Mouse (Mus musculus) lung, embryonic 15.5 days (tissue): ENCODE data around the gene Tox4. TPM values are rescaled to one million over a fixed set of nuclear protein-coding genes. Genes with fewer than 3 reads are reported as not detected.
A peak's percentile ranks its signal among the peaks of the same experiment; 100 is the strongest.

Experiments used
- ATAC-seq: fragments of 200-750 bp; cut with Nextera tagmentation; 2 replicates; pipeline ENCODE4 v1.8.0; 2017; ENCODE audit warnings: moderate number of reproducible peaks, borderline replicate concordance; ENCODE audit not compliant: low FRiP score, low TSS enrichment; ENCODE audit errors: extremely low read depth
- H3K27ac ChIP-seq: fragments of 300-500 bp; sonication (generic); 2 replicates; pipeline ENCODE4 v1.5.1; 2015; ENCODE audit warnings: moderate library complexity, mild to moderate bottlenecking, inconsistent platforms
- H3K27me3 ChIP-seq: fragments of 300-500 bp; sonication (generic); 2 replicates; pipeline ENCODE4 v1.6.1; 2015; ENCODE audit warnings: inconsistent platforms
- H3K36me3 ChIP-seq: fragments of 300-500 bp; sonication (generic); 2 replicates; pipeline ENCODE4 v1.6.1; 2015; ENCODE audit warnings: inconsistent platforms
- H3K4me1 ChIP-seq: fragments of 300-500 bp; sonication (generic); 2 replicates; pipeline ENCODE4 v1.6.1; 2015; ENCODE audit warnings: inconsistent platforms
- H3K4me2 ChIP-seq: fragments of 300-500 bp; sonication (generic); 2 replicates; pipeline ENCODE4 v1.6.1; 2015; ENCODE audit warnings: inconsistent platforms, mild to moderate bottlenecking, moderate library complexity
- H3K4me3 ChIP-seq: fragments of 300-500 bp; sonication (generic); 2 replicates; pipeline ENCODE4 v1.5.1; 2015; ENCODE audit warnings: mild to moderate bottlenecking, inconsistent platforms
- H3K9ac ChIP-seq: fragments of 300-500 bp; sonication (generic); 2 replicates; pipeline ENCODE4 v1.6.1; 2015; ENCODE audit warnings: inconsistent platforms
- H3K9me3 ChIP-seq: fragments of 300-500 bp; sonication (generic); 2 replicates; pipeline ENCODE4 v1.6.1; 2016; ENCODE audit warnings: inconsistent platforms
- whole genome bisulfite sequencing: fragments of 180-500 bp; shearing (Covaris S2); methylation state at CpG from one replicate; pipeline ENCODE4 v1.1.7; 2015; 5-methylcytosine and 5-hydroxymethylcytosine counted together
- polyA plus RNA-seq: library from polyadenylated mRNA; unstranded; fragments of >200 nt; fragmentation: Nextera tagmentation; extraction: Ambion mirVana; gene quantifications from 2 replicates; pipeline ENCODE4 v1.2.1, GENCODE M21; 2015

Gene Tox4
- polyA plus RNA-seq, 1 experiment from 2014 or later: 44.7 TPM

DNA sequence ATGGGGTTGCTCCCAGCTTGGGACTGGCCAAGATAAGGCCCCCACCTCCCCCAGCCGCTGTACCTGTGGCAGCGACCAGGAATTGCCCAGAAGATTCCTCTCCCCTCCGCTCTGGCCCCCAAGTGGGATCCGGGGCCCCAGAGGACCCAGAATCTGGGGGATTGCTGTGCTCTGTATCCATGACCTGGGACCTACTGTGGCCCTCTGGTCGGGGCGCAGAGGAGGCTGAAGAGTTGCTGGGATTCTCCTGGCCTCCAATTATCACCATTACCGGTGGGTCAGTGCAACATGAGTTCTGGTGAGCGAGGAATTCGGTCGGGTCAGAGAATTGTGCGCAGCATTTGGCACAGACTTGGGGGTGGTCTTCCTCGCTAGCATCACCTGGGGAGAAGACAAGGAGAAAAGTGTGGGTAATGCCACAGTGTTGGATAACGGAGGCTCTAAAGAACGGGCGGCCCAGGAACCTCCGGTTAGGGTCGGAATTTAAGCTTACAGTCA, 36.4 kb downstream of the Tox4 start:
- Histone ChIP-seq H3K9me3 (no peaks in the 10 kb centered on the region), H3K9ac (peak overlapping the region; percentile 87), H3K27ac (peak overlapping the region; percentile 89), H3K27me3 (no peaks in the 10 kb centered on the region), H3K36me3 (peaks cover 36% of the 10 kb centered on the region), H3K4me1 (peaks cover 45% of the 10 kb centered on the region), H3K4me3 (peak overlapping the region; percentile 76), H3K4me2 (peak overlapping the region; percentile 86)
- whole genome bisulfite sequencing: 3% methylated on average over 17 of the region's 17 CpGs
- 0 out of 2 replicates have a peak, but pooled peaks have one; percentile 6 for ATAC-seq

- Histone ChIP-seq H3K9me3 (no peaks in the 10 kb centered on the region), H3K4me3 (peak overlapping the region; percentile 76), H3K27ac (peak overlapping the region; percentile 89), H3K27me3 (no peaks in the 10 kb centered on the region), H3K36me3 (peaks cover 36% of the 10 kb centered on the region), H3K9ac (peak overlapping the region; percentile 87), H3K4me2 (peak overlapping the region; percentile 86), H3K4me1 (peaks cover 45% of the 10 kb centered on the region)
- under 1% methylated on average over 32 of the region's 41 CpGs for WGBS
- peak; percentile 82 for ATAC-seq
Observed at GRCm38 (mm10) chr14:52315792-52316440, 37.0 kb downstream of the Tox4 start.

- H3K4me2 ChIP-seq: peak overlapping the region; percentile 86
- no peaks in the 10 kb centered on the region for H3K9me3 ChIP-seq
- H3K9ac ChIP-seq: peak overlapping the region; percentile 87
- H3K27me3 ChIP-seq: no peaks in the 10 kb centered on the region
- WGBS: 12% methylated on average over 16 of the region's 16 CpGs
- ATAC-seq: peak; percentile 72
- H3K27ac ChIP-seq: peak overlapping the region; percentile 89
- peaks cover 40% of the 10 kb centered on the region for H3K4me1 ChIP-seq
- peak overlapping the region; percentile 76 for H3K4me3 ChIP-seq
- peaks cover 31% of the 10 kb centered on the region for H3K36me3 ChIP-seq
Observed at GRCm38 (mm10) chr14:52316441-52317225, 37.7 kb downstream of the Tox4 start.

DNA sequence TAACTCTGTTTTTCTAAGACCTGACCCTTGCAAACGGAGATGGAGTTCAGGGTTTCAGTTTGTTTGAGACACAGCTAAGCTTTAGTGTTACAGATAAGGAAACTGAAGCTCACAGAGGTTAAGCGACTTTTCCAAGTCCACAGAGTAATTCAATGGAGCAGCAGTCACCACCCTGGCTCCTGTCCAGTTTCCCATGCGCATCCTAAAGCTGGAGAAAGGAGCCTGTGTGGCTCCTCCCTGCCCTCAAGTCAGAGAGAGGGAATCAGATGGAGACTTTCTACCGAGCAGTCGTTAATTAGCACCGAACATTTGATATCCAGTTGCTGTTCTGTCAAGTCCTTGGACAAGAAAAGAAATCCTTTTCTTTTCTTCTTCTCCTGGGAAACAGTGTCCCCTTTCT, 40.4 kb downstream of the Tox4 start:
- no peaks in the 10 kb centered on the region for H3K27me3 ChIP-seq
- H3K9me3 ChIP-seq: no peaks in the 10 kb centered on the region
- no peak for ATAC-seq
- H3K4me3 ChIP-seq: no peak overlapping the region
- peaks cover 4% of the 10 kb centered on the region; the same call in 1 of the 2 replicates for H3K36me3 ChIP-seq
- no peak overlapping the region for H3K27ac ChIP-seq
- peaks cover 19% of the 10 kb centered on the region for H3K4me1 ChIP-seq
- 45% methylated on average over 6 of the region's 6 CpGs for WGBS
- H3K4me2 ChIP-seq: no peak overlapping the region
- no peak overlapping the region for H3K9ac ChIP-seq

GRCm38 (mm10) chr14:52325890-52326289, 46.9 kb downstream of the Tox4 start:
- WGBS: 17% methylated on average over 4 of the region's 4 CpGs
- H3K27me3 ChIP-seq: peaks cover 49% of the 10 kb centered on the region
- no peaks in the 10 kb centered on the region for H3K9me3 ChIP-seq
- no peak overlapping the region for H3K27ac ChIP-seq
- H3K4me1 ChIP-seq: 0 out of 2 replicates have a peak, but pooled peaks cover 11% of the 10 kb centered on the region
- ATAC-seq: no peak
- no peak overlapping the region for H3K9ac ChIP-seq
- no peaks in the 10 kb centered on the region for H3K36me3 ChIP-seq
- H3K4me2 ChIP-seq: no peak overlapping the region
- no peak overlapping the region for H3K4me3 ChIP-seq

- Histone ChIP-seq H3K4me1 (0 out of 2 replicates have a peak, but pooled peaks cover 11% of the 10 kb centered on the region), H3K4me3 (peak overlapping the region; percentile 34), H3K4me2 (peak overlapping the region; percentile 71), H3K36me3 (no peaks in the 10 kb centered on the region), H3K9me3 (no peaks in the 10 kb centered on the region), H3K9ac (0 out of 2 replicates have a peak overlapping the region, but pooled peaks have one; percentile 10), H3K27ac (no peak overlapping the region), H3K27me3 (peaks cover 58% of the 10 kb centered on the region)
- WGBS: 4% methylated on average over 14 of the region's 14 CpGs
- no peak for ATAC-seq
Observed at GRCm38 (mm10) chr14:52327375-52327901, 48.5 kb downstream of the Tox4 start.

DNA sequence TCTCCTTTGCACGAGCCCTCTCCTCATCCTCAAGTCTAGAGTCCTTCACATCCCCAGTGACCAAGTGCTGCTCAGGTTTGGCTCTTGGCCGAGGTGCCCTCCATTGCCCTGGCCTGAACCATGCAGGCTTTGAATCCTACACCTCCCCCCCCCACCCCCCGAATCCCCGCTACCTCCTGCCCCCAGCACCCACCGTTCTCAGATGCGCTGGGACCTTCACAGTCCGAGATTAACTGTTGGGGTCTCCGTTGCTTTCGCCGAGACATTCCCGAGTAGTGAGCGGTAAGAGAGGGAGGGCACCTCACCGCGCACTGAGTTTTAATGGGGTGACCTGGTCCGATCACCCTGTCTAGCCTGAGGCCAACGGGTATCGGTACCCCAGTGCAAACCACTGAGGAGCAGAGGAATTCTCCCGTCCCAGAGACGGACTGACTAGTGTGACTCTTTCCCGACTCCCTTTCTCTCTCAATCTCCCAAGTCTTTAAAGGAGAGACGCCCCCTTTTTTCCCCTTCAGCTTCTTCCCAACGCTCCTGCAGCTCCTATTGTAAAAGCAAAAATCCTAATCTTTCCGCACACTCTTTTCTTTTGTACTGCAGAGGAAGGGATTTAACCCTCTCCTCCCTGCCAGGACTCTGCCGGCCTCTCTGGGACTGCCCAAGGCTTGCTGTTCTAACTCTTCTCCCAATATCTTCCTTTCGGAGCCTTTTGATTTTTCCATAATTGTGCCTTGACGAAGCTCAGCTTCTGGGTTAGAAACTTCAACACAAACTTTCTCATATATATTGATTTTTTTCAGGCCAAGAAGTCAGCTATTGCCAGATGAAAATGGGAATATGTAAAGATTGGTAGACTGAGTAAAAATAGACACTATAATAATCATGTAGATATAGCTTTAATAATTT, 49.2 kb downstream of the Tox4 start, which contains the start of gene Sall2:
Gene Sall2, minus strand, starts transcription at position 853 of the 903 bp plus-strand sequence.
- Histone ChIP-seq H3K4me3 (peak within 1 kb of the TSS; percentile 34), H3K9me3 (no peaks in the 10 kb centered on the region), H3K4me2 (peak within 1 kb of the TSS; percentile 71), H3K27me3 (peaks cover 58% of the 10 kb centered on the region), H3K36me3 (no peaks in the 10 kb centered on the region), H3K9ac (peak within 1 kb of the TSS; percentile 20; the same call in 1 of the 2 replicates), H3K4me1 (0 out of 2 replicates have a peak, but pooled peaks cover 11% of the 10 kb centered on the region), H3K27ac (no peak within 1 kb of the TSS)
- no peak for ATAC-seq
- 2% methylated on average over 26 of the region's 26 CpGs for WGBS

GRCm38 (mm10) chr14:52331069-52331750, 52.3 kb downstream of the Tox4 start:
- no peak for ATAC-seq
- no peaks in the 10 kb centered on the region for H3K9me3 ChIP-seq
- no peak overlapping the region for H3K4me2 ChIP-seq
- H3K27ac ChIP-seq: no peak overlapping the region
- H3K27me3 ChIP-seq: peaks cover 49% of the 10 kb centered on the region
- no peak overlapping the region for H3K4me3 ChIP-seq
- WGBS: 27% methylated on average over 4 of the region's 4 CpGs
- H3K4me1 ChIP-seq: 0 out of 2 replicates have a peak, but pooled peaks cover 11% of the 10 kb centered on the region
- no peaks in the 10 kb centered on the region for H3K36me3 ChIP-seq
- H3K9ac ChIP-seq: no peak overlapping the region

GRCm38 (mm10) chr14:52332171-52332570, 53.2 kb downstream of the Tox4 start:
- no peak overlapping the region for H3K4me3 ChIP-seq
- no peak overlapping the region for H3K9ac ChIP-seq
- WGBS: 68% methylated on average over 2 of the region's 3 CpGs
- peaks cover 40% of the 10 kb centered on the region for H3K27me3 ChIP-seq
- no peaks in the 10 kb centered on the region for H3K36me3 ChIP-seq
- ATAC-seq: no peak
- H3K27ac ChIP-seq: no peak overlapping the region
- H3K9me3 ChIP-seq: no peaks in the 10 kb centered on the region
- no peak overlapping the region for H3K4me2 ChIP-seq
- H3K4me1 ChIP-seq: 0 out of 2 replicates have a peak, but pooled peaks cover 11% of the 10 kb centered on the region

DNA sequence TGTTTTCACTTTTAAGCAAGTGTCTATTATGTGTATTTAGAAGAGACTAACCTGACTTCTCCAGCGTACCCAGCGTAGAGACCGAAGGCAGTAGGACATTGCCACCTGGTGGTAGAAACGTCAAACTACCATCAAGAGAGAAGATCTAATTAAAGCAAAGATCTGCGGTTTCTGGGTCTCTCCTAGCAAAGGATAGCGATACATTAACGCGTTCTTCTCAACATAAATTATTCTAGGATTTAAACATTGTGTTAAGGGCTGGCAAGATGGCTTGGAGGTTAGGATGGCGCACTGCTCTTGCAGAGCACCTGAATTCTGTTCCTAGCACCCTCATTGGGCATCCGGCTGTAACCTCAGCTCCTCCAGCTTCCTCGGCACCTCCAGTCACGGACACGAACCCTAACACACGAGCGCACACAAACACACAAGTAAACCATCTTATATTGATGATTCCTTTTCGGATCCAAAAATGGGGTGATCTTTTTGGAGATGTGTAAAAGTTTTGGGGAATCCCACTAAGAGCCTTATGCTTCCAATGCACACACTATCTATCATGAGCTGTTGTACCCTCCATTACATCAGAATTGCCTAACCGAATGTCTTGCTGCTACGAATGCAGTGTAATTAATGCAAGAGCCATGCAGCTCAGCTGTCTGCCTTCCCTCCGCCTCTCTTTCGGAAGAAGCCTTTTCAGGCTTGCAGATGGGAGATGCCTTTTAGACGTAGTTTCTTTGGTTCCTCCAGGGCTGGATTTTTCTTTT, 60.0 kb downstream of the Tox4 start:
- H3K27me3 ChIP-seq: peaks cover 9% of the 10 kb centered on the region; the same call in 1 of the 2 replicates
- no peaks in the 10 kb centered on the region for H3K36me3 ChIP-seq
- no peaks in the 10 kb centered on the region for H3K4me1 ChIP-seq
- ATAC-seq: no peak
- H3K9ac ChIP-seq: no peak overlapping the region
- H3K27ac ChIP-seq: no peak overlapping the region
- 28% methylated on average over 21 of the region's 21 CpGs for WGBS
- no peak overlapping the region for H3K4me3 ChIP-seq
- H3K4me2 ChIP-seq: peak overlapping the region; percentile 32
- no peaks in the 10 kb centered on the region for H3K9me3 ChIP-seq
